Mouse (Mus musculus): ENCODE results near the gene Reep3.
A peak's percentile ranks its signal among the peaks of the same experiment; 100 is the strongest.

The Reep3 gene

GRCm38 (mm10) chr10:66968541-66968940 lies 128.2 kb downstream of the Reep3 start:
- peak; percentile 69 for DNase-seq

DNA sequence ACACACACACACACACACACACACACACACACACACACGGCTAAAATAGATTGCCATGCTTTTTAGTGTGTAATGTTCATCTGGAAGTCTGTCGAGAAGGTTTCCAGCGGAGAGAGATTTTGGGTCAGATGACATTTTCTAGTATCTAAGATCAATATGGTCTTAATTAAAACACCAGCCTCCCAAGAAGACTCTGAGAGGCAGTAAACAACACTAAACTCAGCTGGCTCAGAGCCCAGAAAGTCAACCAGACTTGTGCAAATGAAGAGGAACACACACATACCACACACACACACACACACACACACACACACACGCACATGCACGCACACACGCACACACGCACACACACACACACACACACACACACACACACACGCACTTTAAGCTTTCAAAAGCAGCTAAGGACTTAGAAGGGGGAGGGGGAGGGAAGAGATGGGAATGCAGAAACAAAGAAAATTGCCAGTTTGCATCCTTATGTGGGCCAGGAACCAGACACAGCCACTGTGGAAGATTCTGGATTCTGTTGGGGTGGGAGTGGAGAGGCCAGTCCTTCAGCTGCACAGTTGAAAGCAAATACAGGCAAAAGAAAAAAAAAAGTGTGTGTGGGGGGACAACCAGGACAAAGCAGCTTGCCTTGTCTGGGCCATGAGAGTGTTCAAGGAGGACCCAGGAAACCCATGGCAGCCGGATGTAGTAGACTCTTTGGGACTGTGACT lies 130.2 kb downstream of the Reep3 start:
- DNase-seq = peak; percentile 36

GRCm38 (mm10) chr10:66960136-66960535 lies 136.6 kb downstream of the Reep3 start:
- DNase-seq = no peak

All from embryo, embryonic 11 days (tissue).